Mouse (Mus musculus) cortical plate, adult 2 months (tissue): Measurements from ENCODE around the gene Ddx49.

Experiments used
- CTCF ChIP-seq: fragments of 200-500 bp; IDR thresholded peaks from 2 replicates; pipeline ENCODE4 v1.5.1; 2011; ENCODE audit warnings: mild to moderate bottlenecking, control low read depth, low read length; ENCODE audit not compliant: insufficient read depth; ENCODE audit errors: extremely low read depth
- POLR2A ChIP-seq: fragments of 200-500 bp; IDR thresholded peaks from 2 replicates; pipeline ENCODE4 v1.6.1; 2011; ENCODE audit warnings: mild to moderate bottlenecking, low read length, control low read depth; ENCODE audit not compliant: insufficient read depth; ENCODE audit errors: extremely low read depth

DNA sequence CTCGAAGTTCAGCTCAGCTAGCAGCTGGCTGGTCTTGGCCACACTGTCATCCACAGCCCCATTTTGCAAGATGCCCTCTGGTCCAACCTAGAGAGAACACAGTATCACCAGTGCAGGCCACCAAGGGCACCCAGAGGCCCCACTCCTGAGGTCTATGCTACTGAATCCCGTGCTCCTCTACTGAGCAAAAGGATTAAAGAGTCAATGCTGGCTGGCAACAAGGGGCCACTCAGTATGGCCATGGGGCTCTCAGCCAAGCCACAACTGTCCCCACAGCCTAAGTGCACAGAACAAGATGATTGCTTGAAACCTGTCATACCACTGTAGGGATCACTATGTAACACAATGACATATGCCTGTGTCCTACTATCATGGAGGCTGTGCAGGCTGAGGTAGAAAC lies 42.0 kb upstream of the Ddx49 start:
- no peak for TF ChIP-seq POLR2A
- TF ChIP-seq CTCF: no peak
